Mouse (Mus musculus) left cerebral cortex, adult 8-10 months (tissue): ENCODE data around the gene Diaph3. TPM values are rescaled to one million over a fixed set of nuclear protein-coding genes. Genes with fewer than 3 reads are reported as not detected.
"Not testable (repeated sequence)": the region's sequence is repeated elsewhere in the genome, so short reads cannot be mapped to it uniquely, and the experiment has no call there.

Experiments used
- DNase-seq, 2 experiments: peaks; one replicate each; pipeline ENCODE4 v3.0.0; 2022; ENCODE audit warnings: low spot score in 2 of 2
- total RNA-seq, 4 experiments: library from RNA; stranded (reverse); gene quantifications; 2 replicates each; pipeline ENCODE4 v1.2.4; 2022

Gene Diaph3
- total RNA-seq, 4 experiments from 2014 or later, result 2.0 to 3.5 (median 2.7) TPM

DNA sequence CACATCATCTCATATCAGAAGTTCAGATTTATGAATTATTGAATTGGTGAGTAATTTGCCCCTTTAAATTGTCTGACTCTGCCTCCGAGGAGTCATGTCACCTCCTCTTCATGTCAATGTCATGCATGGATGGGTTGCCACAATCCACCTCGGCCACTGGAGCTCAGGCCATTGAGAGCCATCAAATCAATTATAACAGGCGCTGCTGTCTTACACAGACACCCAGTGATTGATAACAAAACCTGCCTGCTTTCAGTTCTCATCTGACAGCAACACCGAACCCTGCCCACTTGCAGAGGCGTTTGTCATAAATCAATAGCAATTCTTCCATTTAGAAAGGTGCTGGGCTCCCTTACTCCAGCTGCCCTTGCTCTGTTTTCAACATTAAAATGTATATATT lies 402.1 kb downstream of the Diaph3 start:
- DNase-seq, result no peak

DNA sequence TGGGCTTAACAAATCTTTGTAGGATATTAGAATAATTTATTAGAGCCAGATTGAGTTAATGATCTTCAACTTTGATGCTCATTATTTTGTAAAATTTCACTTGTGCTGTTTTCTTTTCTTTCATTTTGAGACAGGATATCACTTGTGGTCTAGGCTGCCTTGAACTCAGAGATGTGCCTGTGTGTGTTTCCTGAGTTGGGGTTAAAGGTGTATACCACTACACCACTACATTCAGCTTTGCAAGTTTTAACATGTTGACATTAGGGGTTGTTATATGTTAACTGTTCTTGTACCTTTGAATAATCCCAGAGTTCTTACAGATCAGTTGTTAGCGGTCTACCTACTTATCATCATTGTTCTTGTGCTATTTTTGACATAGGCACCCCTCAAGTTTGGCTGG lies 404.4 kb downstream of the Diaph3 start:
- DNase-seq, result no peak

DNA sequence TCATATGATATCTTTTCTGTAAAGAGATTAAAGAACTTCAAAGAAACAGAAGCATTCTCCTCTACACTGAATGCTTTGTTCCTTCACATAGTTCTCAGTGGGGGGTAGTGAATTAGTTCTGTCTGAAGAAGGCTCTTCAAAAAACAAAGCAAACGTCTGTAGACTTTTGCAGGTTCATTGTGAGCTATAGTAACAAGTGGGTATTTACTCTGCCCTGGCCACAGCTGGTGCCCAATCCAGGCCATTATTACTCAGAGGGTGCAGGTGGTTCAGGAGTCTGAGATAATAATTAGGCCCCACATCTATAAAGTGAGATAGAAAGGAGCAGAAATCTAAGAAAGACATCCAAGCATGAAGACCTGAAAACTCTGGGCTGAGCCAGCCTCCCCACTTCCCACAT lies 409.7 kb downstream of the Diaph3 start:
- no peak for DNase-seq

DNA sequence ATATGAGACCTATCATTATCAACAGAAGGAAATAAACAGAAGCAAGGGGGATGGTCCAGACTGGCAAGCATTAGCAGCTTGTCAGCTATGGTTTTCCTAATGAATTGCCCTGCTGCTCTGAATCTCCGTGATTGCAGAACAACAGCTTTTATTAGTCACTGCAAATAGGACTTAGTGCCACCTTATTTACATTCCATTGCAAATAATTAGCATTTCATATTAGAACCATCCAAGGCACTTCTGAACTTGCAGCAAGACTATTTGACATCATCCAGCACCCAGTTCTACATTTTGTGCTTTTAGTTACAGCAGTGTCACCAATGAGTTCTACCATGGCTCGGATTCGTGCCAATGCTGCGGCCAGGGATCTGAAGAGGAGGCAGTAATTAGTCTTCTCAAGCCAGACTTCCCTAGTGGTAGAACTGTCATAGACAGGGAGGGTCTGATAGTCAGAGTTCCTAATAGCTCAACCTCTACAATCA lies 411.4 kb downstream of the Diaph3 start:
- no peak for DNase-seq

DNA sequence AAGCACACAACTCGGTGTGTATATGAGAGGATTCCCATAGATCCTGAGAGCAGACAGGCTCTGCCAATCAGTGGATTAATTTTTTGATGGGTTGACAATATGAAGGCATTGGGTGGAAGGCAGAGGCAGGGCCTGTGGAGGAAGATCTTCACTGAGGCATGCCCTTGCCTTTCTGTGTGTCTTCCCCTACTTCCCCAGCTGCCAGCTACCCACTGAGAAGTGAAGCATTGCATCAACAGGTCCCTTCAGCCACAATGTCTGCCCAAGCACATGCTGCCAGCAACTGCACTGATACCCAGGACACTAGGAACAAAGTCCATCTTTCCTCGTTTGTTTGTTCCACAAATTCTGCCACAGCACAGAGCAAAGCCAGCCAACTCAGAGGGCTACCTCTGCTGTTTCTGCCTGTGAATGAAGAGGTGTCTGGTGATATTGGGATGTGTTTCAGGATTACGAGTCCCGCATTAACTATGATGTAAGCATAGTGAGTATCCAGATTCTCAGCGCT lies 413.4 kb downstream of the Diaph3 start:
- no peak for DNase-seq

DNA sequence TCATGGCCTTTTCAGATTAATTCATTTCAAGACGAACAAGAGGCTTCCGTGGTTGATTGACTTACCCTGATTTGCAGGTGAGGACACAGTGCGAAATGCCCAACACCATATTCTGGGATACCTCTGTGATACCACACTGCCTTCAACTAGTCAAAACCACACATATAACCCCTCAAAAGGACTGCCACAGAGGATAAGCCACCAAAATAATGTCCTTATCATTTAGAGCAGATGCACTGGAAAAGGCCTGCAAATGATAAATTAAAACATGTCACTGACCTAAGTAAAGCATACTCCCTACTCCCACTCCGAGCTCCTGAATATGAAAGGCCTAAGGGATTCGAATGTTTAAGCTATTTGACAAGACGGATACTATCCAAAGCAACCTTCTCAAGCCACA lies 419.3 kb downstream of the Diaph3 start:
- no peak for DNase-seq

DNA sequence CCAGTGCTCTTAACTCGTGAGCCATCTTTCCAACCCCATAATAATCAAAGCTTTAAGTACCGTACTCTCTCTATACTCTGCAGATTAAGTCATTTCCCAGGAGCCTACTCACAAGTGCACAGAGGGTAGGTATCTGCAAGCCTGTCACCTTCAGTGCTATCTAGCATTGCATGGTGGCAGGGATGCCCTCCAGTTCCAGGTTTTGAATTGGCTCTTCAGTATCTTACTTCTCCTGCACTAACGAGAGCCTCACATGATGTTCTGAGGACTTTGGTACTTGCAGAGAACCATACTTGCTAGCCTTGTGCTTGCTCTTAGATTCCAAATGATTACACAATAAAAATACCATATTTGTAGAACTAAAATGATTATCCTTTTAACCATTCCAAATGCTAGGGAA lies 420.0 kb downstream of the Diaph3 start:
- no peak for DNase-seq

DNA sequence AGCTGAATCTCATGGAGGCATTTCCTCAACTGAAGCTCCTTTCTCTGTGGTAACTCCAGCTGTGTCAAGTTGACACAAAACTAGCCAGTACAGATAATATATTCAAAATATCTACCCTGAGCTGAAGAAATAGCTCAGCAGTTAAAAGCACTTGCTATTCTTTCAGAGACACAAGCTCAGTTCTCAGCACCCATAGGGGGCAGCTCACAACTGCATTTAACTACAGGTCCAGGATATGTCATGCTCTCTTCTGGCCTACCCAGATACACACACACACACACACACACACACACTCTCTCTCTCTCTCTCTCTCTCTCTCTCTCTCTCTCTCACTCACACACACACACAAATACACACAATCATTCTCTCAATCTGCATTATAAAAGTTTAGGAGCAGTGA lies 420.6 kb downstream of the Diaph3 start:
- not testable (repeated sequence) for DNase-seq

DNA sequence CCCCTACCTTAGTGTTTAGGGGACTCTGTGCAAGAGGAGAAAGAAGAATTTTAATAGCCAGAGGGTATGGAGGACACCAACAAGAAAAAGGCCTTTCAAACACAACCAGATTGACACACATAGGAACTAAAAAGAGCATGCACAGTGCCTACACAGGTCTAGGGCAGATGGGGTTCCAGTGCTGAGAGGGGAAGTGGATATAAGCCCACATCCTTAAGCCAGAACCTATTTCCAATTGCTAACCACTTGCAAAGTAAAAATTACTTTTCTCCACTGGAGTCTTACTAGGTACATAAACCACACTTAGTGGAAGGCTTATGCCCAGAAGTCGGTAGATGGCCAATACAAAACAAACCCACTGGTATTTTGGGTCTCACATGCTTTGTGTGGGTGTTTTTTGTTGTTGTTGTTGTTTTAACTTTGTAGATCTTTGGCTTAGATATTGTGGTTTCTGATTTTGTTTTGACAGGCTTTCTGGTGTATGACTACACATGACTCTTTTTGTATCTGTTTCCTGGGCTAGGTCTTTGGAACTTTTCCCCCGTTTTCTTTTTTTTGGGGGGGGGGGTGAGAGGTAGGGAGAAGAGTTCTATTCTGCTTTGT lies 426.8 kb downstream of the Diaph3 start:
- DNase-seq, result no peak

DNA sequence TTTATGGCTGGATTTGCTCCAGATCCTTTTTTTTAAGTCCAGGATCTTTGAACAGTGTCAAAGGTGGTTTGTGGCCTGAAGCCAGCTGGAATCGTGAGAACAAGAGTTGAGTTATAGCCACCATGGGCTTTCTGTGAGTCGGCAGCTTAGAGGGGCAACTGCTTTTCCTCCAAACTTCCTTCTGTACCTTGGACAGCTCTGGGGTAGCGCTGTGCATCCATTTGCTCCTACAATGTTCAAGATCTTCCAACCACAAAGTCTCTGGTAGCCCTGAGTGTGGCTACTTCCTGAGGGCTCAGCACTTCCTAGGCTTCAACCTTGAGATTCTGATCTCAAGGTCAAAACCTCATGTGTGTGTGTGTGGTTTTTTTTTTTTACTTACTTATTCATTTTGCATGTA lies 437.0 kb downstream of the Diaph3 start:
- DNase-seq, result no peak

DNA sequence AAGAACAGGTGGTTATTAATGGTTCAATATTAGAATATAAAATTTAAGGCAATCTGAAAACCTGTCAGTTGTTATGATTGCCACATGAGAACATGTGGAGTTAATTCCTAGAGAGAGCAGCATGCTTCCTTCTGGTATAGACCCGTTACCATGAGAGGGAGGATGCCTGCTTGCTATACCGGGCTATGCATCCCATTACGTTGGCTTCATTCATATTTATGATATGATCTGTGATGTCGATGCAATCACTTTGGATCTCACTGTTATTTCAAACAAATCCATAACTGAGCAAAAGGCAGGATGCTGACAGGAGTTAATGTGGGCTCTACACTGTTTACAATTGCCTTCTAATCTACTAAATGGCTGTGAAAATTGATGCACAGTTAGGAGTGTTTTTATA lies 439.9 kb downstream of the Diaph3 start:
- no peak for DNase-seq

DNA sequence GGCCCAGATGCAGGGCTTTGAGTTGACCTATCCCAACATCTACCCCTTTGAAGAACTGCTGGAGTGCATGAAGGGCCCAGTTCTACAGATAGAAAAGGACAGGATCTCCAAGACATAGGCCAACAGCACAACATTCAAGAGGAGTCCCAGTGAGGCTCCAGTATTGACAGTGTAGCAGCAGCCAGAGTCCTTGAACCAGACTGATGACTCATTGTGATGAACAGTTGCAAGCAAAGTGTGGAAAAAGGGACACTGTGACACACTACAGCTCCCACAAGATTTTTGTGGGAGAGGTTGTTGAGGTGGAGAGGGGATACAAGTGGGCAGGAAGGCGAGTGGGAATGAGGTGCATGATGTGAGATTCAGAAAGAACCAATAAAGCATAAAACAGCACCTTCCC lies 443.1 kb downstream of the Diaph3 start:
- DNase-seq, result no peak

DNA sequence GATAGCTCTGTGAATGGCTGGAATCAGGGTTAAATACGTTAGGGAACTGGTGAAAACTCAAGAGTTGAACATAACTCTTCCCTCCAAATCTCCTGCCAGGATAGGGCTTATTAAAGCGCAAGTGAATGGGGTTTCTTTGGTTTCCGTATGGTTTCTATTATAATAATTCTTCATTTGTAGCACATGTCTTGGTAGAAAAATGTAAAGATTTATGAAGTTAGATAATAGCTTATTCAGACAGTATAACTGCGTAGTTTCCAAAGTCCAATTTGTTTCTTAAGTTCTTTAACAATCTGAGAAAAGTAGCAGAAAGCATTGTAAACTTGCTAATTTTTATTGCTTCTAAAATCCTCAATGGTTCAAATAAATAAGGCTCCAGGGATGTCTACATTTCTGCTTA lies 448.3 kb downstream of the Diaph3 start:
- DNase-seq, result no peak

DNA sequence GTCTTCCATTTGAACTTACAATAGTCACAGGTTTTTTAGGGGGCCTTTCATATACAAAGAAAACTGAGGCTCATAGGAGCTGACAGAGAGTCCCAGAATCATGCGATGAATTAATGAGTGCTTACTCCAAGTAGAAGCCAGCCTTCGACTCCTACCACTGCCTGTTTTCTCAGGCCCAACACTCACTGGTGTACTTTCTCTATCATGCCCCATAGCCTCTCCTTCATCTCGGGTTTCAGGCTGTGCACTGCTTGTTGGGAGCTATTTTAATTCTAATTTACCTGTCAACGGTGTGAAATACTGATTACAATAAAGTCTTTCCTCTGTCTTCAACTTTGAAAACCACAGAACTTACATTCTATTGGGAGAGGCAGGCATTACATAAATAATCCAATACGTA lies 449.7 kb downstream of the Diaph3 start:
- no peak for DNase-seq

DNA sequence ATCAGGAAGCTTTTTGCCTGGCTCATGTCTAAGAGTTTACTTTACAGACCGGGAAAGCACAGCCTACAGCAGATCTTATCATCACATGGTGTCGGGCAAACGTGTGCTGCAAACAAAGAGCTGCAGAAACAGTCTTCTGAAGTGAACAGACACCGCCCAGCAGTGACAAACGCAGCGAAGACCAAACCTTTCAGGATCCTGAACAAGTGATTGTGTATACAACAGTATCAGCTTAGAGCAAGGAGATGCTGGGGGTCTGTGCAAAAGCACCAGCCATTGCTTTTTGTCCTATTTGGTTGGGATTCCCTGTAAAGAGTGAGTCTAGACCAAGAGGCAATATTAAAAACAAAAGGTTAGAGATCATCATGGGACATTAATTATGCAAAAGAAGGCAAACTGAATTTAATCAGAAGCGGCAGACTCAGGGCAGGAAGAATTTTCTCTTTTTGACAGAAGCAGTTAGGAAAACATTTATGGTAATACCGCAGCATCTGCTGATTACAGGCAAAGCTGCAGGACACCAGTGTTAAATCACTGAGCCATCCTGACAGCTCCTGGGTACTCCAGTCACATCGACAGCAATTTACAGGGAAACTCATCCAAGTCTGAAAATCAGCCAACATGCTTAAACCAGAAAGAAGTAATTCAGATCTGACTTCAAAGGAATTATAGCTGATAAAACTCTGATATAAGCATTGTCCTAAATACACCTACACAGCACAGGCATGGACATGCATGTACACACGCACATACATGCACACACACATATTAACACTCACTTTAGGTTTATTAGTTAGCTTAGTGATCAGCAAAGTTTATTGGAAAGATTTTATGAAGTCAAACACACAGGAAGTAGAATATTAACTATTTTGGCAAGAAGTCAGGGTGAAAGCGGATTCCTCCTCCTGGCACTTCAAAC lies 456.2 kb downstream of the Diaph3 start:
- DNase-seq, result no peak

DNA sequence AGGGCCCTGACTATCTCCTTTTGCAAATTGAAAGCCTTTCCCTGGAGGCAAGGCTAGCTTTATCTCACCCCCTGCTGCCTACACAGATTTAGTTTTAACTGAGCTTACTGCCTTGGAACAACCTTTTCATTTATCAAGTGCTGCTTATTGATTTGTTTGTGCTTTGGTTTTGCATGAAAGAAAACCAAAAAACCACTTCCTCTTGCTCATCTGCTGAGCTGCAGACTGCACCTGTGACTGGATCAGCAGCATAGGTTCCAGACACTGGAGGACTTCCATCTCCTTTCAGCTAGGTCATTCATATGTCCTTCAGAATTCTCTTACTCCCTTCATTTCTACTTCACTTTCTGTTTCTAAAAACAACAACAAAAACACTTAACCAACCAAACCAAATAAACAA lies 459.1 kb downstream of the Diaph3 start:
- no peak for DNase-seq

DNA sequence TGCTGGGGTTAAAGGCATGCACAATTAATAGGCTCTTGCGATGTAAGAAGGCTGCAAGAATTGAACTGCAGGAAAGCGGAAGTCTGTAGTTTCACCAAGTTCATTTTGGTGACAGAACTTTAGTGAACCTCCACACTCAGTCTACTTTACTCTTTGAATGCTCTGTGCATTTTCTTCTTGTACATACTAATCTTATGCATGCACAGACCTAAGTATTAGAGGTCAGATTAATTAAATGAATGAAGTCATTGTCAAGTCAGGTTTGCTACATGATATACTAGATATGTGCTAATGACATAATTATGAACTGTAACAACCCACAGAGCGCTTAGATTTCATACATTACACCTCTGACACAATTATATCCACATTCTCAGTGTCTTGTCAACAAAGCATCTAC lies 462.0 kb downstream of the Diaph3 start:
- no peak for DNase-seq

DNA sequence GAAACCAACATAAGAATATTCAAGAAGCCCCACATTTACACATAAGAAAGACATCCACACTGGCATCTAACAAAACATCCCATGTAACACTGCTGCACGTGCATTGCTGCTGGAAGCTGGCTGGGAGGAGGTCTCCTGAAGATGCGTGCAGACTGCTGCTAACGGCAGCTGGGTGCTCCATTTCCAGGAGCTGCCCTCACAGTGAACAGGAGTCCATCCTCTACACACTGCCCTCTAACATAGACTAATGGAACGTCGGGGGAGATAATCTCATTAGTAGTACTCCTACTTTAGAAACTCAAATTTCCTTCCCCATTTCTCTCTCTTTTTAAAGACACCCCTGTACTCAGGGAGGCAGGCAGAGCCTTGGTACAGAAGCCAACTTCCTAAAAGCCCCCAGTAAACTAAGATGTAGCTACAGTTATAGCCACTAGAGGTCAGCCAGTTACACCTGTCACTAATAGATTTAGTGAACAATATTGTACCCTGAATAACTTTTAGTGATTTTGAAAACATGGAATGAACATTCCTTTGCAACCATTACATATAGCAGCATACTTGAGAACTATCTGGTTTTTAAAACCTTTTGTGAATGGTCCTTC lies 462.8 kb downstream of the Diaph3 start:
- no peak for DNase-seq

DNA sequence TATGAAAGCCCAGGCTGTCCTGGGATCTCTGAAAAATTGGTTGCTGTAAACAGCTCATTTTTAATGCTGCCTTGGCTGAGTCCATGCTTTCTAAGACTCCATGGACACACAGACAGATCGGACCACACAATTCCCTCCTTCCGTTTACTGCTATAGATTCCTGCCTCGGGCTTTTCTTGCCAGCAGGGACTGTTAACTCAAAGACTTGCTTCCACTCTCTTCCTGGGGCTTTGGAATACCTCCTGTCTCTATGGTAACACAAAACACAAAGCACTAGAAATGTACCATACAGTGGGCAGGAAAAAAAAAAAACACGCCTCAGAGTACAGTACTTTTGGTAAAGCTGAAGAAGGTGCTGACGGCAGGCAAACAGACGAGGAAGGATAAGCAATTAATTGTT lies 464.0 kb downstream of the Diaph3 start:
- no peak for DNase-seq

DNA sequence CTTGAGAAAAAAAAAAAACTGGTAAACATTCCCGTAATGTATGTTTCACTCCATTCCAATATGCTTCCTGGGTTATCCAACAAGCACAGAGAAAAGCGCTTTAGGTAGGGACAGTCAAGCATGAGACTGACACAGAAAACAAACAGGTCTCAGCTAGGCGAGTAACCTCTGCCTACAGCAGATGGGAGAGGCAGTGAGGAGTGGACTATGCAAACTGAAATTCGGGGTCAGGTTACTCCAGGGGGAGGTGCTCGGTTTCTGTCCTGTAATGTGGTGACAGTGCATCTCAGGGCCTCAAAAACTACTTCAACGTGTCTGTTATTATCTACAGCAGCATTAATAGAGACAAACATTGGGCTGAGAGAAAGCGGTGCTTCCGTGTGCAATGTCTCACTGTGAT lies 465.7 kb downstream of the Diaph3 start:
- DNase-seq, result no peak

DNA sequence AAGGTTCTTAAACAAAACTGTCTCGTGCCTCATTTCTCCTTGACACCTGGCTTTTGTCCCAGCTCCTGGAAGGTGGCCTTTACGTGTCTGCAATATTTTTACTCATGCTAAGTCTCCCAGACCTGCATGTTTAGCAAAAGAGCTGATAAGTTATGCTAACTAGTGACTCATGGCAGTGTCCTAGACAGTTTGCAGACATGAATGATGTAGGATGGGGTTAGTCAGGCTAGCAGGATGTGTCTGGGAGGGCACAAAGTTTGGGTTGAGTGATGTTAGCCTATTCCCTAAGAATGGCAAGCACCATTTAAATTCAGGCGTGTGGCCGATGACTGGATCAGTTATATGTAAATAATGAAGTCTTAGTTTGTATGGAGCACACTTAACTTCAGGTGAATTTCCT lies 478.2 kb downstream of the Diaph3 start:
- DNase-seq, result no peak

DNA sequence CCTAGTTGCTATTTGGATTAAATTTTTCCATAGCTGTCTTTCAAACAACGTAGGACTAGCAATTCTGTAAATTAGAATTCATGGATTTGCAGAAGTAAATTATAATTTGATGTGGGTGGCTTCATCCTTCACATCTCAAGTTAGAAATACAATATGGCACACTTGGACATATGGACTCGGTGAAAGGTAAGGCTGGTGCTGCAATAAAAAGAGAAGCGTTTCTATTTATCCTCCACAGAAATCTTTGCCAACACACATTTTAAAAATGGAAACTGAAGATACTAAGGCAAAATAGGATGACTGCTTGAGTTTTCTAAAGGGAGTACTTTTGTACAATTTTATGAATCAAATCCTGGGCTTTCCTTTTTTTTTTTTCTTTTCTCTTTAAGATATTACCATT lies 480.5 kb downstream of the Diaph3 start:
- no peak for DNase-seq
